Mouse (Mus musculus): ENCODE results near the gene Mmp28. TPM values are rescaled to one million over a fixed set of nuclear protein-coding genes. Genes with fewer than 3 reads are reported as not detected.

Gene Mmp28
- polyA plus RNA-seq, 1 experiment from 2014 or later = 3.9 TPM

- no peak overlapping the region for H3K9ac ChIP-seq (replicated peaks)
Measured at GRCm38 (mm10) chr11:83461462-83462027, 1.3 kb downstream of the Mmp28 start.

GRCm38 (mm10) chr11:83457912-83458601 is 4.8 kb downstream of the Mmp28 start:
- WGBS = 66% methylated on average over 9 of the region's 9 CpGs
- Histone ChIP-seq H3K4me2 (no peak overlapping the region), H3K9me3 (replicated peaks) (no peaks in the 10 kb centered on the region), H3K9ac (replicated peaks) (no peak overlapping the region), H3K27me3 (replicated peaks) (peaks cover 15% of the 10 kb centered on the region), H3K36me3 (no peaks in the 10 kb centered on the region), H3K4me1 (peaks cover 14% of the 10 kb centered on the region), H3K4me3 (replicated peaks) (no peak overlapping the region), H3K27ac (replicated peaks) (no peak overlapping the region; the same call in 1 of the 2 replicates)
- no peak for ATAC-seq (ENCODE audit: low FRiP score)

More at GRCm38 (mm10) chr11:83461462-83462027, 1.3 kb downstream of the Mmp28 start:
- Histone ChIP-seq H3K27me3 (replicated peaks) (peaks cover 39% of the 10 kb centered on the region), H3K9me3 (replicated peaks) (no peaks in the 10 kb centered on the region), H3K4me2 (peak overlapping the region; percentile 98), H3K36me3 (no peaks in the 10 kb centered on the region), H3K4me1 (peaks cover 25% of the 10 kb centered on the region), H3K27ac (replicated peaks) (no peak overlapping the region), H3K4me3 (replicated peaks) (peak overlapping the region; percentile 60; the same call in 1 of the 2 replicates)
- 74% methylated on average over 10 of the region's 10 CpGs for WGBS
- no peak for ATAC-seq (ENCODE audit: low FRiP score)

- no peak overlapping the region for H3K27ac ChIP-seq (replicated peaks)
- peaks cover 6% of the 10 kb centered on the region; the same call in 1 of the 2 replicates for H3K4me1 ChIP-seq
- 50% methylated on average over 7 of the region's 7 CpGs for WGBS
- no peaks in the 10 kb centered on the region for H3K36me3 ChIP-seq
- peaks cover 9% of the 10 kb centered on the region for H3K27me3 ChIP-seq (replicated peaks)
- no peak for ATAC-seq (ENCODE audit: low FRiP score)
- no peak overlapping the region for H3K4me2 ChIP-seq
- no peaks in the 10 kb centered on the region for H3K9me3 ChIP-seq (replicated peaks)
- no peak overlapping the region for H3K9ac ChIP-seq (replicated peaks)
- H3K4me3 ChIP-seq (replicated peaks) = no peak overlapping the region
Measured at GRCm38 (mm10) chr11:83457257-83457656, 5.6 kb downstream of the Mmp28 start.

- H3K9ac ChIP-seq (replicated peaks) = no peak overlapping the region
- no peaks in the 10 kb centered on the region for H3K36me3 ChIP-seq
- H3K4me1 ChIP-seq = 0 out of 2 replicates have a peak, but pooled peaks cover 5% of the 10 kb centered on the region
- no peak for ATAC-seq (ENCODE audit: low FRiP score)
- no peak overlapping the region for H3K4me3 ChIP-seq (replicated peaks)
- H3K4me2 ChIP-seq = no peak overlapping the region
- H3K27ac ChIP-seq (replicated peaks) = no peak overlapping the region
- 87% methylated on average over 3 of the region's 3 CpGs for WGBS
- H3K27me3 ChIP-seq (replicated peaks) = no peaks in the 10 kb centered on the region
- no peaks in the 10 kb centered on the region for H3K9me3 ChIP-seq (replicated peaks)
Measured at GRCm38 (mm10) chr11:83455608-83456007, 7.3 kb downstream of the Mmp28 start.

- Histone ChIP-seq H3K9me3 (replicated peaks) (no peaks in the 10 kb centered on the region), H3K36me3 (no peaks in the 10 kb centered on the region)
- ATAC-seq (ENCODE audit: low FRiP score) = no peak
Measured at GRCm38 (mm10) chr11:83454548-83454947, 8.3 kb downstream of the Mmp28 start.

GRCm38 (mm10) chr11:83451281-83451680 is 11.6 kb downstream of the Mmp28 start:
- Histone ChIP-seq H3K36me3 (no peaks in the 10 kb centered on the region), H3K4me1 (peaks cover 21% of the 10 kb centered on the region), H3K9me3 (replicated peaks) (no peaks in the 10 kb centered on the region), H3K9ac (replicated peaks) (no peak overlapping the region), H3K27ac (replicated peaks) (no peak overlapping the region), H3K4me2 (no peak overlapping the region), H3K4me3 (replicated peaks) (no peak overlapping the region), H3K27me3 (replicated peaks) (peaks cover 6% of the 10 kb centered on the region; the same call in 1 of the 2 replicates)
- 95% methylated on average over 10 of the region's 10 CpGs for WGBS
- ATAC-seq (ENCODE audit: low FRiP score) = no peak

More at GRCm38 (mm10) chr11:83454548-83454947, 8.3 kb downstream of the Mmp28 start:
- H3K4me1 ChIP-seq = 0 out of 2 replicates have a peak, but pooled peaks cover 5% of the 10 kb centered on the region
- no peaks in the 10 kb centered on the region for H3K27me3 ChIP-seq (replicated peaks)
- no peak overlapping the region for H3K4me2 ChIP-seq
- H3K27ac ChIP-seq (replicated peaks) = no peak overlapping the region
- no peak overlapping the region for H3K4me3 ChIP-seq (replicated peaks)
- WGBS = 13% methylated on average over 4 of the region's 4 CpGs
- H3K9ac ChIP-seq (replicated peaks) = no peak overlapping the region

GRCm38 (mm10) chr11:83450550-83450949 is 12.3 kb downstream of the Mmp28 start:
- Histone ChIP-seq H3K9ac (replicated peaks) (no peak overlapping the region), H3K36me3 (no peaks in the 10 kb centered on the region), H3K4me2 (no peak overlapping the region), H3K4me3 (replicated peaks) (no peak overlapping the region), H3K4me1 (peaks cover 21% of the 10 kb centered on the region), H3K27ac (replicated peaks) (no peak overlapping the region), H3K9me3 (replicated peaks) (no peaks in the 10 kb centered on the region), H3K27me3 (replicated peaks) (peaks cover 11% of the 10 kb centered on the region)
- 33% methylated on average over 1 of the region's 1 CpGs for WGBS
- no peak for ATAC-seq (ENCODE audit: low FRiP score)

- ATAC-seq (ENCODE audit: low FRiP score) = no peak
- Histone ChIP-seq H3K27me3 (replicated peaks) (peaks cover 23% of the 10 kb centered on the region), H3K27ac (replicated peaks) (no peak overlapping the region), H3K9me3 (replicated peaks) (no peaks in the 10 kb centered on the region), H3K4me3 (replicated peaks) (no peak overlapping the region), H3K4me2 (no peak overlapping the region), H3K36me3 (no peaks in the 10 kb centered on the region), H3K9ac (replicated peaks) (no peak overlapping the region), H3K4me1 (peaks cover 28% of the 10 kb centered on the region)
- 54% methylated on average over 4 of the region's 4 CpGs for WGBS
Measured at GRCm38 (mm10) chr11:83449298-83449697, 13.6 kb downstream of the Mmp28 start.

GRCm38 (mm10) chr11:83448927-83449236 is 14.0 kb downstream of the Mmp28 start:
- no peak for ATAC-seq (ENCODE audit: low FRiP score)
- peaks cover 28% of the 10 kb centered on the region for H3K4me1 ChIP-seq
- H3K9ac ChIP-seq (replicated peaks) = no peak overlapping the region
- no peak overlapping the region for H3K4me3 ChIP-seq (replicated peaks)
- H3K9me3 ChIP-seq (replicated peaks) = no peaks in the 10 kb centered on the region
- H3K27ac ChIP-seq (replicated peaks) = no peak overlapping the region
- no peaks in the 10 kb centered on the region for H3K36me3 ChIP-seq
- no peak overlapping the region for H3K4me2 ChIP-seq
- peaks cover 27% of the 10 kb centered on the region for H3K27me3 ChIP-seq (replicated peaks)

GRCm38 (mm10) chr11:83448021-83448926 is 14.6 kb downstream of the Mmp28 start:
- Histone ChIP-seq H3K4me2 (no peak overlapping the region), H3K9ac (replicated peaks) (no peak overlapping the region), H3K4me1 (peaks cover 28% of the 10 kb centered on the region), H3K27me3 (replicated peaks) (peaks cover 34% of the 10 kb centered on the region), H3K36me3 (no peaks in the 10 kb centered on the region), H3K4me3 (replicated peaks) (no peak overlapping the region), H3K27ac (replicated peaks) (peak overlapping the region; percentile 37; the same call in 1 of the 2 replicates), H3K9me3 (replicated peaks) (no peaks in the 10 kb centered on the region)
- 44% methylated on average over 16 of the region's 16 CpGs for WGBS
- no peak for ATAC-seq (ENCODE audit: low FRiP score)

GRCm38 (mm10) chr11:83447612-83448011 is 15.3 kb downstream of the Mmp28 start:
- peaks cover 38% of the 10 kb centered on the region for H3K27me3 ChIP-seq (replicated peaks)
- ATAC-seq (ENCODE audit: low FRiP score) = no peak
- no peak overlapping the region for H3K9ac ChIP-seq (replicated peaks)
- peaks cover 30% of the 10 kb centered on the region for H3K4me1 ChIP-seq
- no peaks in the 10 kb centered on the region for H3K36me3 ChIP-seq
- WGBS = 86% methylated on average over 10 of the region's 10 CpGs
- no peak overlapping the region for H3K4me3 ChIP-seq (replicated peaks)
- no peak overlapping the region for H3K4me2 ChIP-seq
- H3K27ac ChIP-seq (replicated peaks) = 0 out of 2 replicates have a peak overlapping the region, but pooled peaks have one; percentile 20
- H3K9me3 ChIP-seq (replicated peaks) = no peaks in the 10 kb centered on the region

Measured in neural tube, embryonic 15.5 days (tissue).